Mouse (Mus musculus): Measurements from ENCODE around the gene Znrf1. TPM values are rescaled to one million over a fixed set of nuclear protein-coding genes. Genes with fewer than 3 reads are reported as not detected.
"Not testable (repeated sequence)": the region's sequence is repeated elsewhere in the genome, so short reads cannot be mapped to it uniquely, and the experiment has no call there.

Gene Znrf1
- total RNA-seq (2022): 100 to 1,000 TPM in 1 of 4 experiments, 10 to 100 TPM in 3; 89.8 to 117 (median 93.0) TPM

- DNase-seq (ENCODE audit: low spot score in 2 of 2): peak; percentile 50 to 62
These were observed at the start of gene Znrf1 for GRCm38 (mm10) chr8:111536031-111536977. Znrf1 (plus strand) TSS chr8:111536097.

- no peak for DNase-seq (ENCODE audit: low spot score in 2 of 2)
These were observed 45.8 kb upstream of the Znrf1 start for GRCm38 (mm10) chr8:111490034-111490591.

GRCm38 (mm10) chr8:111491191-111491590, 44.7 kb upstream of the Znrf1 start:
- DNase-seq (ENCODE audit: low spot score in 2 of 2): no peak

- DNase-seq (ENCODE audit: low spot score in 2 of 2): no peak
These were observed 43.4 kb upstream of the Znrf1 start for GRCm38 (mm10) chr8:111492508-111492907.

- DNase-seq (ENCODE audit: low spot score in 2 of 2): no peak
These were observed 42.7 kb upstream of the Znrf1 start for GRCm38 (mm10) chr8:111493176-111493575.

GRCm38 (mm10) chr8:111496326-111496725, 39.6 kb upstream of the Znrf1 start:
- DNase-seq (ENCODE audit: low spot score in 2 of 2): no peak

- DNase-seq (ENCODE audit: low spot score in 2 of 2): not testable (repeated sequence)
These were observed 37.6 kb upstream of the Znrf1 start for GRCm38 (mm10) chr8:111498249-111498648.

- DNase-seq (ENCODE audit: low spot score in 2 of 2): no peak
These were observed 34.0 kb upstream of the Znrf1 start for GRCm38 (mm10) chr8:111501724-111502464.

- DNase-seq (ENCODE audit: low spot score in 2 of 2): no peak
These were observed 27.3 kb upstream of the Znrf1 start for GRCm38 (mm10) chr8:111508566-111508965.

GRCm38 (mm10) chr8:111509278-111509677, 26.6 kb upstream of the Znrf1 start:
- no peak for DNase-seq (ENCODE audit: low spot score in 2 of 2)

- DNase-seq (ENCODE audit: low spot score in 2 of 2): no peak
These were observed 25.5 kb upstream of the Znrf1 start for GRCm38 (mm10) chr8:111510401-111510800.

GRCm38 (mm10) chr8:111512941-111513340, 23.0 kb upstream of the Znrf1 start:
- no peak for DNase-seq (ENCODE audit: low spot score in 2 of 2)

GRCm38 (mm10) chr8:111513446-111513845, 22.5 kb upstream of the Znrf1 start:
- DNase-seq (ENCODE audit: low spot score in 2 of 2): no peak

GRCm38 (mm10) chr8:111516451-111517035, 19.4 kb upstream of the Znrf1 start:
- no peak for DNase-seq (ENCODE audit: low spot score in 2 of 2)

GRCm38 (mm10) chr8:111517466-111517865, 18.4 kb upstream of the Znrf1 start:
- DNase-seq (ENCODE audit: low spot score in 2 of 2): no peak

- DNase-seq (ENCODE audit: low spot score in 2 of 2): peak; percentile 96 to 99
These were observed 14.0 kb upstream of the Znrf1 start, which contains the start of gene Wdr59 for GRCm38 (mm10) chr8:111521713-111522429. Wdr59 (minus strand) TSS chr8:111522092.

GRCm38 (mm10) chr8:111526403-111527024, 9.4 kb upstream of the Znrf1 start:
- DNase-seq (ENCODE audit: low spot score in 2 of 2): no peak

GRCm38 (mm10) chr8:111527149-111527548, 8.7 kb upstream of the Znrf1 start:
- no peak for DNase-seq (ENCODE audit: low spot score in 2 of 2)

GRCm38 (mm10) chr8:111528071-111528470, 7.8 kb upstream of the Znrf1 start:
- DNase-seq (ENCODE audit: low spot score in 2 of 2): no peak

GRCm38 (mm10) chr8:111531191-111531590, 4.7 kb upstream of the Znrf1 start:
- DNase-seq (ENCODE audit: low spot score in 2 of 2): no peak

All from layer of hippocampus, adult 8-10 months (tissue).